Mouse (Mus musculus) testis, adult 2 months (tissue): ENCODE measurements around the gene Sh3kbp1.

Experiments
- CTCF ChIP-seq: fragments of 200-500 bp; IDR thresholded peaks from 2 replicates; pipeline ENCODE4 v1.5.1; 2012; ENCODE audit warnings: low read depth, mild to moderate bottlenecking, inconsistent platforms, low read length, moderate library complexity; ENCODE audit not compliant: control insufficient read depth, insufficient read depth, insufficient replicate concordance
- POLR2A ChIP-seq: fragments of 200-500 bp; IDR thresholded peaks from 2 replicates; pipeline ENCODE4 v1.6.1; 2012; ENCODE audit warnings: low read depth, mild to moderate bottlenecking, inconsistent platforms, low read length, moderate library complexity; ENCODE audit not compliant: control insufficient read depth

DNA sequence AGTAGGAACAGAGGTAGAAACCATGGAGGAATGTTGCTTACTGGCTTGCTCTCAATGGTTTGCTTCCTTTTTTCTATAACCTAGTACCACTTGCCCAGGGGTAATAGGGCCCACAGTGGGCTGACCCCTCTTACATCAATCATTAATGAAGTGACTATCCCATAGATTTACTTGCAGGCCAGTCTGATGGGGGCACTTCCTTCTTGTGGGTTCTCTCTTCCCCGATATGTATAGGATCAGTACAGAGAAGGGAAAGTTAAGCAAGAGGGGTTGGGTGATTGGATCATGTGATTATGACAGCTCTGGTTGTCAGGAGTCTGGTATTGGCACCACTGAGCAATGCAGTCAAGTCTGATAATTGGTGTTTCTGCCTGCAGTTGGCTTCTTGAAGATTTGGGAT is 151.7 kb downstream of the Sh3kbp1 start:
- TF ChIP-seq CTCF (no peak), POLR2A (no peak)
